Mouse (Mus musculus) adrenal gland, postnatal 0 days (tissue): ENCODE data around the gene Ubald1. TPM values are rescaled to one million over a fixed set of nuclear protein-coding genes. Genes with fewer than 3 reads are reported as not detected.

ENCODE experiments used
- polyA plus RNA-seq: library from polyadenylated mRNA; unstranded; fragments of >200 nt; fragmentation: Nextera tagmentation; extraction: Ambion mirVana; gene quantifications from 2 replicates; pipeline ENCODE4 v1.2.1, GENCODE M21; 2015

Ubald1 gene
- 25.1 and 27.9 TPM in 2 replicates for polyA plus RNA-seq

GRCm38 (mm10) chr16:4880136-4880825 lies at the start of gene Ubald1:
Gene Ubald1, minus strand, starts transcription at chr16:4880315.

GRCm38 (mm10) chr16:4885760-4886689 lies 5.9 kb upstream of the Ubald1 start, which contains the start of gene Mgrn1:
Gene Mgrn1, plus strand, starts transcription at chr16:4886249.

GRCm38 (mm10) chr16:4835191-4835590 lies 44.9 kb downstream of the Ubald1 start, which contains the start of gene 4930562C15Rik:
Gene 4930562C15Rik, plus strand, starts transcription at chr16:4835416.

Other genes starting within 250 kb of the Ubald1 start
- 12.7 and 21.1 TPM in 2 replicates for gene Vasn, start 240.4 kb downstream of the Ubald1 start, polyA plus RNA-seq
- gene Dnaja3, start 240.3 kb downstream of the Ubald1 start, polyA plus RNA-seq: 37.4 and 74.1 TPM in 2 replicates
- 9.9 and 10.5 TPM in 2 replicates for gene Coro7, start 200.5 kb downstream of the Ubald1 start, polyA plus RNA-seq
- gene Nmral1, start 161.0 kb downstream of the Ubald1 start, polyA plus RNA-seq: 20.7 and 23.2 TPM in 2 replicates
- gene Hmox2, start 154.0 kb downstream of the Ubald1 start, polyA plus RNA-seq: 92.9 and 106 TPM in 2 replicates
- 59.6 and 97.5 TPM in 2 replicates for gene Cdip1, start 90.0 kb downstream of the Ubald1 start, polyA plus RNA-seq
- 0.26 and 0.35 TPM in 2 replicates for gene 4930562C15Rik, start 44.9 kb downstream of the Ubald1 start, polyA plus RNA-seq
- 37.9 and 52.2 TPM in 2 replicates for gene Mgrn1, start 5.9 kb upstream of the Ubald1 start, polyA plus RNA-seq
- gene Nudt16l1, start 58.4 kb upstream of the Ubald1 start, polyA plus RNA-seq: 136 and 156 TPM in 2 replicates
- gene Anks3, start 83.9 kb upstream of the Ubald1 start, polyA plus RNA-seq: 25.6 and 34.4 TPM in 2 replicates
- 0.15 TPM in 1 of 2 replicates, not detected in the other for gene Sept12, start 117.5 kb upstream of the Ubald1 start, polyA plus RNA-seq
- 2.6 and 3.2 TPM in 2 replicates for gene Smim22, start 127.0 kb upstream of the Ubald1 start, polyA plus RNA-seq
- 58.9 and 59.4 TPM in 2 replicates for gene Rogdi, start 133.2 kb upstream of the Ubald1 start, polyA plus RNA-seq
- 61.6 and 91.6 TPM in 2 replicates for gene Glyr1, start 169.5 kb upstream of the Ubald1 start, polyA plus RNA-seq
- gene Ubn1, start 169.7 kb upstream of the Ubald1 start, polyA plus RNA-seq: 10.2 and 11.6 TPM in 2 replicates